Mouse (Mus musculus) lung, embryonic 14.5 days (tissue): ENCODE results near the gene Slc35f6. TPM values are rescaled to one million over a fixed set of nuclear protein-coding genes. Genes with fewer than 3 reads are reported as not detected.

Source experiments
- ATAC-seq: fragments of 200-750 bp; cut with Nextera tagmentation; 2 replicates; pipeline ENCODE4 v1.8.0; 2017; ENCODE audit warnings: mild to moderate bottlenecking, moderate TSS enrichment, moderate library complexity; ENCODE audit not compliant: insufficient read depth
- DNase-seq: peaks from one replicate; pipeline ENCODE4 v3.0.0-alpha.2; 2015
- H3K27ac ChIP-seq: fragments of 300-500 bp; sonication (generic); 2 replicates; pipeline ENCODE4 v1.5.1; 2014; ENCODE audit warnings: low read depth, mild to moderate bottlenecking, moderate library complexity
- H3K27me3 ChIP-seq: fragments of 300-500 bp; sonication (generic); 2 replicates; pipeline ENCODE4 v1.6.1; 2014; ENCODE audit warnings: low read length, control low read depth; ENCODE audit not compliant: insufficient read depth
- H3K36me3 ChIP-seq: fragments of 300-500 bp; sonication (generic); 2 replicates; pipeline ENCODE4 v1.6.1; 2014; ENCODE audit warnings: control low read depth; ENCODE audit not compliant: insufficient read depth
- H3K4me1 ChIP-seq: fragments of 300-500 bp; sonication (generic); 2 replicates; pipeline ENCODE4 v1.6.1; 2014; ENCODE audit warnings: antibody characterized with exemption, control low read depth; ENCODE audit not compliant: insufficient read depth
- H3K4me2 ChIP-seq: fragments of 300-500 bp; sonication (generic); 2 replicates; pipeline ENCODE4 v1.6.1; 2014; ENCODE audit warnings: mild to moderate bottlenecking
- H3K4me3 ChIP-seq: fragments of 300-500 bp; sonication (generic); 2 replicates; pipeline ENCODE4 v1.5.1; 2014; ENCODE audit warnings: low read depth, low read length
- H3K9ac ChIP-seq: fragments of 300-500 bp; sonication (generic); 2 replicates; pipeline ENCODE4 v1.6.1; 2014
- H3K9me3 ChIP-seq: fragments of 300-500 bp; sonication (generic); 2 replicates; pipeline ENCODE4 v1.6.1; 2016; ENCODE audit warnings: low read depth, low read length, control low read depth
- CTCF ChIP-seq: IDR thresholded peaks from 2 replicates; pipeline ENCODE4 v1.5.1; 2016; ENCODE audit warnings: antibody characterized with exemption, low read depth
- WGBS: fragments of 180-500 bp; shearing (Covaris S2); extraction: QIAGEN DNeasy Blood & Tissue Kit; methylation state at CpG from one replicate; pipeline ENCODE4 v1.1.7; 2014; 5-methylcytosine and 5-hydroxymethylcytosine counted together
- polyA plus RNA-seq: library from polyadenylated mRNA; unstranded; fragments of >200 nt; fragmentation: Nextera tagmentation; extraction: Ambion mirVana; gene quantifications from 2 replicates; pipeline ENCODE4 v1.2.1, GENCODE M21; 2014

The Slc35f6 gene
- polyA plus RNA-seq, 1 experiment from 2014 or later: 27.6 TPM

DNA sequence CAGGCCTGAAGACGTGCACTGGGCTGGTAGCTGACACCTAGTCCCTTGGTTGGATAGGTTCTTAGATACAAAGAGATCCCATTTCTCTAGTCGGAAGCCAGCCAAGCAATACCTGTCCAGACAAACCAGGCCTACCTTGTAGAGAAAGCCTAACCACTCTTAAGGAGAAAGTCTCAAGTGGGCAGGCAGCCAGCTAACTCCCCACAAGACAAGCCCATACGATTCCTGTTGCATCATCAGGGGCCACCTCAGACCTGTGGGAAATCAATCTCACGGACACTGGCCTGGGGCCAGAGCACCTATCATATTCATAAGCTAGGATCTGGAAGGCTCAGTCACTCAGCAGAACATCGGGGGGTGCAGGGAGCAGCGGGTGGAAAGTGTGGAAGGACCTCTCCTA, 5.5 kb downstream of the Slc35f6 start:
- no peaks in the 10 kb centered on the region for H3K9me3 ChIP-seq
- no peak overlapping the region for H3K27ac ChIP-seq
- no peak overlapping the region for H3K4me2 ChIP-seq
- no peaks in the 10 kb centered on the region for H3K27me3 ChIP-seq
- no peak for TF ChIP-seq CTCF
- no peak overlapping the region for H3K9ac ChIP-seq
- 69% methylated on average over 6 of the region's 6 CpGs for WGBS
- DNase-seq: no peak
- no peak; the same call in 1 of the 2 replicates for ATAC-seq
- H3K36me3 ChIP-seq: peaks cover 33% of the 10 kb centered on the region; the same call in 1 of the 2 replicates
- H3K4me3 ChIP-seq: no peak overlapping the region
- H3K4me1 ChIP-seq: no peaks in the 10 kb centered on the region

DNA sequence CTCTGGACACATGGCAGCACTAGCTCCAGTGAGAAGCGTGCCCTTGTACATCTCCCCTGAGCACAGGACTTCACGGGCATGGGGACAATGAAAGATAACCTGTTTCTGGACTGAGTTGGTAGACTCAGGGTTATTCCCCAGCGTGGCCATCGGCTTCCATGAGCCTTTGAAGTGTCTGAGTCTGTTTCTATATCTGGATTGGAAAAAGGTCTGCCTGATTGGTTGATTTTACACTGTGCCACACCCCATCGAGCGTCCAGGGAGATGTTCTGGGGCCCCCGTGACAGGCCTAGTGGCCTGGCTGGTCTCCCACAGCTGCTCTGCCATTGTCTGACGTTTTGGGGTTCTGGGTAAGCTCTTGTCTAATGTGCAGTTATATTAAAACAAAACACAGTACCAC, 7.3 kb downstream of the Slc35f6 start:
- Histone ChIP-seq H3K9ac (no peak overlapping the region), H3K9me3 (no peaks in the 10 kb centered on the region), H3K4me1 (no peaks in the 10 kb centered on the region), H3K27ac (no peak overlapping the region), H3K4me3 (no peak overlapping the region), H3K4me2 (no peak overlapping the region), H3K36me3 (peaks cover 34% of the 10 kb centered on the region; the same call in 1 of the 2 replicates), H3K27me3 (no peaks in the 10 kb centered on the region)
- no peak for ATAC-seq
- WGBS: 79% methylated on average over 8 of the region's 8 CpGs
- DNase-seq: no peak
- no peak for TF ChIP-seq CTCF

DNA sequence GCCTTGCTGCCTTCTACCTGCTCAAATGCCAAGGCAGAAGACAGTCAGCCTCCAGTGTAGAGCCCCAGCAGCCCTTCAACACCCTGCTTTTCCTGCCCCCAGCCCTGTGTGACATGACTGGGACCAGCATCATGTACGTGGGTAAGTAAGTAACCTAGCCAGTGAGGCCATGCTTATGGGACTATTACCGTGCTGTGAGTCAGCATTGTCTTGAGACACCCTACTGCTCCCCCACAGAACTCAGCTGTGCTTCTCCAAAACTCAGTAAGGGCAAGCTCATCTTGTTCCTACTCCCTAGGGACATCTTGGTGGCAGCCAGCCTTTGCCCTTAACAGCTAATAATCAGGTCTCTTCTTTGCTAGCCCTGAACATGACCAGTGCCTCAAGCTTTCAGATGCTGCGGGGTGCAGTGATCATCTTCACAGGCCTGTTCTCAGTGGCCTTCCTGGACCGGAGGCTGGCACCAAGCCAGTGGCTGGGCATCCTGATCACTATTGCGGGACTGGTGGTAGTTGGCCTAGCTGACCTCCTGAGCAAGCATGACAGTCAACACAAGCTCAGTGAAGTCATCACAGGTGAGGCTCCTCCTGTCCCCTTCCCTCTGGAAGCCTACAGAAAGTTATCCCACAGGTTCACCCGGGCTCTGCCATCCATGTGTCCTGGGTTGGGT, 7.9 kb downstream of the Slc35f6 start:
- WGBS: 85% methylated on average over 6 of the region's 6 CpGs
- Histone ChIP-seq H3K4me2 (no peak overlapping the region), H3K9ac (no peak overlapping the region), H3K9me3 (no peaks in the 10 kb centered on the region), H3K27ac (no peak overlapping the region), H3K27me3 (no peaks in the 10 kb centered on the region), H3K4me3 (no peak overlapping the region), H3K36me3 (peaks cover 34% of the 10 kb centered on the region; the same call in 1 of the 2 replicates), H3K4me1 (no peaks in the 10 kb centered on the region)
- DNase-seq: no peak
- no peak for TF ChIP-seq CTCF
- no peak for ATAC-seq

DNA sequence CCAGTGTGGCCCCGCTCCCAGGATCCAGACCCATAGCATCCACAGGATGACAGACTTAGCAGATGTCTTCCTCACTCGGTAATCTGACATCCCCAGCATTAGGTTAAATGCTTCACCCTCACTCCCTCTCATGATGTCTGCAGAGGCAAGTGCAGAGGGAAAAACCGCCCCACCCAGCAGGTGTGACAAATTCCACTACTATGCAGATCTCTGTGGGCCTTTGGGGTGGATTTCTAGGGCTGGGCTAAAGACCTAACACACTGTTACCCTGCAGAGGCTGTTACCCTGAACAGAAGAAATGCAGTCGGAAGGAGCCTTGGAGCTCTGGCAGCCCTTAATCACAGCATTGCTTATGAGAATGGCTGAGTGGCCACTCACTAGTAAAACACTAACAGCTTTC, 11.3 kb downstream of the Slc35f6 start:
- Histone ChIP-seq H3K4me1 (no peaks in the 10 kb centered on the region), H3K4me2 (no peak overlapping the region), H3K36me3 (peaks cover 34% of the 10 kb centered on the region; the same call in 1 of the 2 replicates), H3K27me3 (no peaks in the 10 kb centered on the region), H3K27ac (no peak overlapping the region), H3K9ac (no peak overlapping the region), H3K9me3 (no peaks in the 10 kb centered on the region), H3K4me3 (no peak overlapping the region)
- ATAC-seq (no peak), DNase-seq (no peak)
- WGBS: 75% methylated on average over 4 of the region's 4 CpGs
- TF ChIP-seq CTCF: no peak

DNA sequence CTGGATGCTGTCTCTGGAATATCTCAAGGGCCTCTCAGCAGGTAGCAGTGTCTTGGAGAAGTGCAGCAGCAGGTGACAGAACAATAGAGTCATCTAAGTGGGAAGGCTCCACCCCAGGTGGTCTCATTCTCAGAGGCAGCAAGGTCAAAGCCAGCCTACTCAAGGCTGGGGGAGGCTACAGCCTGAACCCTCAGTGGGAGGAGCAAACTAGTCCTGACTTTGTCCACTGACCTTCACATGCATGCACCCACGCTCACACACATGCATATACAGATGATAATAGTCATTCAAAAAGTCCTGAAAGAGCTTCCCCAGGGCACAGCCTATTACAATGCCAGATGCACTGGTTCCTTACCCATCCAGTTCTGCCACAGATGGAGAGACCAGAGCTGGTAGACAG, 12.5 kb downstream of the Slc35f6 start:
- WGBS: 67% methylated on average over 1 of the region's 1 CpGs
- no peak overlapping the region for H3K4me2 ChIP-seq
- peaks cover 30% of the 10 kb centered on the region; the same call in 1 of the 2 replicates for H3K36me3 ChIP-seq
- no peak for TF ChIP-seq CTCF
- no peak overlapping the region for H3K9ac ChIP-seq
- H3K4me3 ChIP-seq: no peak overlapping the region
- H3K4me1 ChIP-seq: no peaks in the 10 kb centered on the region
- no peak overlapping the region for H3K27ac ChIP-seq
- DNase-seq: no peak
- ATAC-seq: no peak
- no peaks in the 10 kb centered on the region for H3K27me3 ChIP-seq
- H3K9me3 ChIP-seq: no peaks in the 10 kb centered on the region

DNA sequence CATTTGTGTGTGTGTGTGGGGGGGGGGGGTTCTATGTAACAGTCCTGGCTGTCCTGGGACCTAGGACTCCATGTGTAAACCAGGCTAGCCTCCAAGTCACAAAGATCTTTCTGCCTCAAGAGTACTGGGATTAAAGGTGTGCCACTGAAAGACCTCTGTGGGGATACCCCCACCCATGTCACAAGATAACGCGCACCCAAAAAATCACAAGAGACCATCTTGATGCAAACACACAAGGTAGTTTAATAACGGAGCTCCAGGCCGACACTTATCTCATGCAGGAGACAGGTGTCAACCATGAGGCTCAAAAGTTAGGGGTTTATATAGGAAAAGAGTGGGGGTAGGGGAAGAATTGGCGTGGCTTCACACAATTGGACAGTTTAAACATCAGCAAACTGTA, 13.1 kb downstream of the Slc35f6 start:
- 87% methylated on average over 5 of the region's 5 CpGs for WGBS
- no peaks in the 10 kb centered on the region for H3K4me1 ChIP-seq
- H3K4me3 ChIP-seq: no peak overlapping the region
- no peaks in the 10 kb centered on the region for H3K27me3 ChIP-seq
- DNase-seq (no peak), ATAC-seq (no peak)
- no peak overlapping the region for H3K9ac ChIP-seq
- H3K36me3 ChIP-seq: peaks cover 25% of the 10 kb centered on the region; the same call in 1 of the 2 replicates
- no peak overlapping the region for H3K27ac ChIP-seq
- H3K9me3 ChIP-seq: no peaks in the 10 kb centered on the region
- no peak for TF ChIP-seq CTCF
- H3K4me2 ChIP-seq: no peak overlapping the region

DNA sequence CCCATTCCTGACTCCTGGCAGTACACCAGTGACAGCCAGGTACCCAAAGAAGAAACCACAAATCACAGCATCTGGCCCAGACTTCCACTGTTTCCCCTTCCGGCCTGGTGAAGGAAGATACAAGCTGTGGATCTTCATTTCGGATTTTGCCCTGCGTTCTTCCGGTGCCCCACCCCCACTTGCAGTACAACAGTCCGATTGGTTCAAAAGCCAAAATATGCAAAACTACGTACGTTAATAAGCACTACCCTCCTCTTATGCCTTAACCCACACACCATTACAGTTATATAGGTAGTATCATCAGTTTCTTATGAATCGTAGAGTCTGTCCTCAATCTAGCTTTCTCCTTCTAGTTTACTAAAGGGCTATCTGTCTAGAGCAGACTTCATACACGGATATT, 17.6 kb downstream of the Slc35f6 start:
- peaks cover 10% of the 10 kb centered on the region; the same call in 1 of the 2 replicates for H3K4me1 ChIP-seq
- no peak overlapping the region for H3K4me3 ChIP-seq
- H3K27me3 ChIP-seq: no peaks in the 10 kb centered on the region
- no peak overlapping the region for H3K27ac ChIP-seq
- ATAC-seq: no peak
- no peak for DNase-seq
- WGBS: 86% methylated on average over 9 of the region's 9 CpGs
- H3K4me2 ChIP-seq: no peak overlapping the region
- H3K36me3 ChIP-seq: peaks cover 18% of the 10 kb centered on the region
- no peak for TF ChIP-seq CTCF
- H3K9me3 ChIP-seq: no peaks in the 10 kb centered on the region
- no peak overlapping the region for H3K9ac ChIP-seq
